Mouse (Mus musculus) forebrain, embryonic 10.5 days (tissue): ENCODE measurements around the gene Ints13. TPM values are rescaled to one million over a fixed set of nuclear protein-coding genes. Genes with fewer than 3 reads are reported as not detected.
"Not testable (repeated sequence)": the region's sequence is repeated elsewhere in the genome, so short reads cannot be mapped to it uniquely, and the experiment has no call there.

Experiments used
- DNase-seq: peaks from one replicate; pipeline ENCODE4 v3.0.0-alpha.2; 2017; ENCODE audit warnings: low spot score; ENCODE audit errors: extremely low spot score
- H3K27ac ChIP-seq: fragments of 300-500 bp; sonication (generic); 2 replicates; pipeline ENCODE4 v1.5.1; 2016; ENCODE audit warnings: mild to moderate bottlenecking
- H3K27me3 ChIP-seq: fragments of 300-500 bp; sonication (generic); 2 replicates; pipeline ENCODE4 v1.6.1; 2016; ENCODE audit warnings: mild to moderate bottlenecking; ENCODE audit not compliant: poor library complexity, severe bottlenecking
- H3K36me3 ChIP-seq: fragments of 300-500 bp; sonication (generic); replicated peaks from 2 replicates; pipeline ENCODE4 v1.6.1; 2016; ENCODE audit warnings: mild to moderate bottlenecking, moderate library complexity
- H3K4me1 ChIP-seq: fragments of 300-500 bp; sonication (generic); 2 replicates; pipeline ENCODE4 v1.6.1; 2016
- H3K4me3 ChIP-seq: fragments of 300-500 bp; sonication (generic); 2 replicates; pipeline ENCODE4 v1.5.1; 2016; ENCODE audit warnings: mild to moderate bottlenecking, moderate library complexity
- H3K9me3 ChIP-seq: fragments of 300-500 bp; sonication (generic); 2 replicates; pipeline ENCODE4 v1.6.1; 2016; ENCODE audit warnings: mild to moderate bottlenecking, moderate library complexity
- WGBS: fragments of 180-500 bp; shearing (Covaris S2); methylation state at CpG from one replicate; pipeline ENCODE4 v1.1.7; 2016; 5-methylcytosine and 5-hydroxymethylcytosine counted together
- polyA plus RNA-seq: library from polyadenylated mRNA; unstranded; fragments of >200 nt; fragmentation: Nextera tagmentation; extraction: Ambion mirVana; gene quantifications from 2 replicates; pipeline ENCODE4 v1.2.1, GENCODE M21; 2016

The Ints13 gene
- polyA plus RNA-seq, 1 experiment from 2014 or later = 92.7 TPM

- Histone ChIP-seq H3K4me1 (peaks cover 38% of the 10 kb centered on the region), H3K27ac (peak overlapping the region; percentile 98)
- 23% methylated on average over 7 of the region's 7 CpGs for WGBS
Measured at GRCm38 (mm10) chr6:146578586-146578985, 951 bp upstream of the Ints13 start.

DNA sequence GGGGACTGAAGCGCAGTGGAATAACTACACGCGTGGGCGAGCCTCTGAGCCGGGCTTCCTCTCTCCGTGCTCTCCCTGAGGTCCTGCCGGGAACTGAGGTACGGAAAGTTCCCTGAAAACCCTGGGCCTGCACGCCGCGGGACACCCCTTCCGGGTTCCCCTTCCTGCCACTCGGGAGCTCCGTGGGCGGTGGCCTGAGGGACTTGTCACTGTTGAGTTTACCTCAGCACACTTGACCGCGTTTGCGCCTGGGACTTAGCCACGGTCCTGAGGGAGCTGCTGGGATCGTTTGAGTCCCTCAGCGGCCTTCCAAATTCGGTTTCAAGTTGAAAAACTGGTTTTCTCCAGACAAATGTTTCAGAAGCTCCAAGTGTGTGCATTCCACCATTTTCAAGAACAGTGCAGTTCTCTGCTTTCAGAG, 486 bp upstream of the Ints13 start:
- H3K9me3 ChIP-seq = no peaks in the 10 kb centered on the region
- H3K27ac ChIP-seq = peak overlapping the region; percentile 98
- no peak for DNase-seq
- no peaks in the 10 kb centered on the region for H3K27me3 ChIP-seq
- H3K4me1 ChIP-seq = peaks cover 38% of the 10 kb centered on the region
- H3K4me3 ChIP-seq = peak overlapping the region; percentile 96
- H3K36me3 ChIP-seq = peaks cover 12% of the 10 kb centered on the region
- under 1% methylated on average over 22 of the region's 22 CpGs for WGBS

More at GRCm38 (mm10) chr6:146578586-146578985, 951 bp upstream of the Ints13 start:
- H3K4me3 ChIP-seq = peak overlapping the region; percentile 96
- H3K36me3 ChIP-seq = peaks cover 12% of the 10 kb centered on the region
- no peaks in the 10 kb centered on the region for H3K27me3 ChIP-seq
- no peaks in the 10 kb centered on the region for H3K9me3 ChIP-seq
- DNase-seq = no peak

DNA sequence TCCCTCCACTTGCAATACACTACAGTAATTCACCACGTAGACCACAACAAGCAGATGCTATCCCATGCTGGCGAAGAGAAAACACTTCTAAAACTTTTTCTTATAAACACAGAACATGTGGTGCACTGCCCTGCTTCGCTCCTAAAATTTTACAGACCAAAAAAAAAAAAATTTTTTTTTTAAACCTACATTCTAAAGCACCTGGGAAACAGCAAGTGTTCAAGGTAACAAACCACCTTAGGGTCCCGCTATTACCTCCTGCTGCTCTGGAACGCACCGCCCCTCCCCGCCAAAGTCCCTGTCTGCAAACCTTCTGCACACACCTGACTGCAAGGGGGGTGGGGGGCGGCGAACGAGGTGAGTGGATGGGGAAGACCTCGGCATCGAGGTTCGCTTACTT, 732 bp downstream of the Ints13 start, which contains the start of gene Fgfr1op2:
TSS of gene Fgfr1op2 (plus strand) at position 301 of the 400 bp plus-strand sequence.
- peak within 1 kb of the TSS; percentile 98 for H3K27ac ChIP-seq
- WGBS = 2% methylated on average over 13 of the region's 13 CpGs
- H3K27me3 ChIP-seq = no peaks in the 10 kb centered on the region
- no peak for DNase-seq
- H3K4me1 ChIP-seq = peaks cover 38% of the 10 kb centered on the region
- H3K36me3 ChIP-seq = peaks cover 20% of the 10 kb centered on the region
- no peaks in the 10 kb centered on the region for H3K9me3 ChIP-seq
- H3K4me3 ChIP-seq = peak within 1 kb of the TSS; percentile 96

DNA sequence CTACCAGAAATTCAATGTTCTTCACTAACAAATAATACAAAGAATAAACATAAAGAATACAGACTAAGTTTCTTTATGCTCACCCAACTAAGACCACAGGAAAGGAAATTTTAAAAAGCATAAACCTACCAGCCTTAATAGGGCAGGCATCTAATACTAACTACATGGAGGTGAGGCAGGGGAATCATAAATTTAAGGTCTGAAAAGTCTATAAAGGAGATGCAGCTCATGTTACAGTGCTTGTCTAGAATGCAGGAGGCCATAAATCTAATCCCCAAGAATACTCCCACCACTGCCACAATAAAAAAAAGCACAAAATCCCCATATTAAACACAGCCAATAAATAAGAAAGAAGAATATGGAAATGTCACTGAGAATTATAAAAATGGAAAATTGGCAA, 5.6 kb downstream of the Ints13 start:
- no peaks in the 10 kb centered on the region for H3K27me3 ChIP-seq
- peaks cover 48% of the 10 kb centered on the region for H3K36me3 ChIP-seq
- DNase-seq = no peak
- peaks cover 22% of the 10 kb centered on the region for H3K4me1 ChIP-seq
- no peak overlapping the region for H3K27ac ChIP-seq
- no peak overlapping the region for H3K4me3 ChIP-seq
- H3K9me3 ChIP-seq = no peaks in the 10 kb centered on the region

GRCm38 (mm10) chr6:146562461-146562860, 15.2 kb downstream of the Ints13 start:
- not testable (repeated sequence) for H3K4me1 ChIP-seq, DNase-seq, H3K9me3 ChIP-seq, H3K27ac ChIP-seq, H3K4me3 ChIP-seq, H3K27me3 ChIP-seq
- 88% methylated on average over 1 of the region's 1 CpGs for WGBS
- H3K36me3 ChIP-seq = peaks cover 91% of the 10 kb centered on the region

GRCm38 (mm10) chr6:146551326-146551725, 26.3 kb downstream of the Ints13 start:
- DNase-seq = no peak
- Histone ChIP-seq H3K27me3 (no peaks in the 10 kb centered on the region), H3K4me1 (no peaks in the 10 kb centered on the region), H3K9me3 (no peaks in the 10 kb centered on the region), H3K4me3 (no peak overlapping the region), H3K36me3 (peaks cover 95% of the 10 kb centered on the region), H3K27ac (no peak overlapping the region)

GRCm38 (mm10) chr6:146550421-146550820, 27.2 kb downstream of the Ints13 start:
- 85% methylated on average over 2 of the region's 2 CpGs for WGBS
- DNase-seq = no peak
- no peak overlapping the region for H3K27ac ChIP-seq
- peaks cover 94% of the 10 kb centered on the region for H3K36me3 ChIP-seq
- no peaks in the 10 kb centered on the region for H3K27me3 ChIP-seq
- no peak overlapping the region for H3K4me3 ChIP-seq
- no peaks in the 10 kb centered on the region for H3K4me1 ChIP-seq
- no peaks in the 10 kb centered on the region for H3K9me3 ChIP-seq

DNA sequence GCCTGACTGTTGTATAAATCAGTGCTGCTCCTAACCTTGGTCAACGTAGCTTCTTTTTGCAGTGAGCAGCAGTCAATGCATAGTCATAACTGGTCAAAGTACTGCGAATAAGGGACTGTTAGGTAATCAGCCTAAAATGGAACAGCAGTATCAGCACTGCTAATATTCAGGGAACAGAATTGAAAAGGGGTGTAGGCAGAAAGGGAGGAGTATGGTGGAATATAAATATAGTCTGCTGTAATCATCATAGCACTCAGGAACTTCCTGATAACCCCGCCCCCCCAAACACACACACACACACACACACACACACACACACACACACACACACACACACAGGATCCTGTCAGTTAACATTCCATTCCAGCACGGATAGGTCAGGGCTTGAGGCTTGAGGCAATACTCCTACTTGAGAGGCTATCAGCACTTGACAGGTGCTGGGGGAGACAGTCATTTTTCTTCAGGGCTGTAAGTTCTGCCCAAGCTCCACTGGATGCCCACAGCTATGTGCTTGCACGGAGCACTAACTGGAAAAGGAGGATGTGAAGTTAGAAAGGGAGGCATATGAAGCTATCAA, 32.3 kb downstream of the Ints13 start:
- Histone ChIP-seq H3K27ac (no peak overlapping the region), H3K9me3 (no peaks in the 10 kb centered on the region), H3K36me3 (peaks cover 43% of the 10 kb centered on the region), H3K27me3 (no peaks in the 10 kb centered on the region), H3K4me1 (no peaks in the 10 kb centered on the region), H3K4me3 (no peak overlapping the region)
- DNase-seq = no peak
- WGBS = 86% methylated on average over 5 of the region's 5 CpGs

DNA sequence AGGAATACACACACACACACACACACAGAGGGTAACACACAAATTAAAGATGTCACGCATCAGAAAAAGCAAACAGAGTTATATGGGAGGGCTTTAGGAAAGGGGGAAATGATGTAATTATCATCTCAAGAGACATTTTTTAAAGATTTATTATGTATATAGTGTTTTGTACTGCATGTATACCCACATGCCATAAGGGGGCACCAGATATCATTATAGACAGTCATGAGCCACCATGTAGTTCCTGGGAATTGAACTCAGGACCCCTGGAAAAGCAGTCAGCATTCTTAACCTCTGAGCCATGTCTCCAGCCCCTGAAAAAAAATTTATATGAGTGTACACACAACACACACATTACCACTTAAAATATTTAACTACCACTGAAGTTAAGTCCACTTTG, 33.0 kb downstream of the Ints13 start:
- Histone ChIP-seq H3K27me3 (no peaks in the 10 kb centered on the region), H3K27ac (no peak overlapping the region), H3K9me3 (no peaks in the 10 kb centered on the region), H3K4me3 (no peak overlapping the region), H3K36me3 (peaks cover 36% of the 10 kb centered on the region), H3K4me1 (no peaks in the 10 kb centered on the region)
- 97% methylated on average over 1 of the region's 1 CpGs for WGBS
- no peak for DNase-seq

DNA sequence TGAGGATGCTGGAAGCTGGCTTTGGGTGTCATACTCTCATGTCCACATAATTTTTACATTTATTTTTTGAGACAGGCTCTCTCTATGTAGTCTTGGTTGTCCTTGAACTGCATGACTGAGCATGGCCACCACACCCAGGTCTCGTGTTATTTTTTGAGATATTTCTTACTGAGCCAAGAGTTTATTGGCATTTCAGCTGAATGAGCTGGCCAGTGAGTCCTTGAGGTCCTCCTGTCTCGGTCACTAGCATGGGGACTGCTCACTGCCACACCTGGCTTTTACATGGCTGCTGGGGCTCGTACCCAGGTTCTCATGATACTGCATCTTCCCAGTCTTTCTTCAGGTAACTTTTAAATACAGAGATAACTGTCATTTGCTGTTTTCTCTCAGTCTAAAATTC, 37.2 kb downstream of the Ints13 start:
- peaks cover 3% of the 10 kb centered on the region; the same call in 1 of the 2 replicates for H3K9me3 ChIP-seq
- DNase-seq = no peak
- no peak overlapping the region for H3K27ac ChIP-seq
- H3K36me3 ChIP-seq = no peaks in the 10 kb centered on the region
- no peaks in the 10 kb centered on the region for H3K4me1 ChIP-seq
- no peak overlapping the region for H3K4me3 ChIP-seq
- WGBS = 86% methylated on average over 3 of the region's 3 CpGs
- no peaks in the 10 kb centered on the region for H3K27me3 ChIP-seq

GRCm38 (mm10) chr6:146538661-146539060, 39.0 kb downstream of the Ints13 start:
- Histone ChIP-seq H3K9me3 (peaks cover 3% of the 10 kb centered on the region; the same call in 1 of the 2 replicates), H3K4me3 (no peak overlapping the region), H3K36me3 (no peaks in the 10 kb centered on the region), H3K27ac (no peak overlapping the region), H3K27me3 (no peaks in the 10 kb centered on the region), H3K4me1 (no peaks in the 10 kb centered on the region)
- DNase-seq = no peak
- 70% methylated on average over 4 of the region's 4 CpGs for WGBS

- H3K27me3 ChIP-seq = no peaks in the 10 kb centered on the region
- no peaks in the 10 kb centered on the region for H3K4me1 ChIP-seq
- no peak overlapping the region for H3K4me3 ChIP-seq
- H3K27ac ChIP-seq = no peak overlapping the region
- WGBS = 79% methylated on average over 2 of the region's 2 CpGs
- no peaks in the 10 kb centered on the region for H3K36me3 ChIP-seq
- no peak for DNase-seq
- H3K9me3 ChIP-seq = peaks cover 3% of the 10 kb centered on the region; the same call in 1 of the 2 replicates
Measured at GRCm38 (mm10) chr6:146538071-146538470, 39.6 kb downstream of the Ints13 start.

- no peak for DNase-seq
- no peaks in the 10 kb centered on the region for H3K27me3 ChIP-seq
Measured at GRCm38 (mm10) chr6:146537111-146537510, 40.5 kb downstream of the Ints13 start.

GRCm38 (mm10) chr6:146535501-146535900, 42.1 kb downstream of the Ints13 start:
- H3K27ac ChIP-seq = no peak overlapping the region
- no peaks in the 10 kb centered on the region for H3K27me3 ChIP-seq
- 93% methylated on average over 5 of the region's 5 CpGs for WGBS
- no peak overlapping the region for H3K4me3 ChIP-seq
- no peaks in the 10 kb centered on the region for H3K4me1 ChIP-seq
- H3K9me3 ChIP-seq = peaks cover 3% of the 10 kb centered on the region; the same call in 1 of the 2 replicates
- no peaks in the 10 kb centered on the region for H3K36me3 ChIP-seq
- DNase-seq = no peak

More at GRCm38 (mm10) chr6:146537111-146537510, 40.5 kb downstream of the Ints13 start:
- no peak overlapping the region for H3K27ac ChIP-seq
- H3K9me3 ChIP-seq = peaks cover 3% of the 10 kb centered on the region; the same call in 1 of the 2 replicates
- 97% methylated on average over 4 of the region's 4 CpGs for WGBS
- no peaks in the 10 kb centered on the region for H3K4me1 ChIP-seq
- no peak overlapping the region for H3K4me3 ChIP-seq
- H3K36me3 ChIP-seq = no peaks in the 10 kb centered on the region
